Mouse (Mus musculus): ENCODE data around the gene H2al1d.
"Not testable (repeated sequence)": the region's sequence is repeated elsewhere in the genome, so short reads cannot be mapped to it uniquely, and the experiment has no call there.

H2al1d gene

GRCm38 (mm10) chrX:11308524-11308923 is at the start of gene H2al1d:
Gene H2al1d, plus strand, starts transcription at chrX:11308824.
- not testable (repeated sequence) for DNase-seq (ENCODE audit: extremely low spot score)

GRCm38 (mm10) chrX:11264918-11265317 is 43.7 kb upstream of the H2al1d start:
- no peak for DNase-seq (ENCODE audit: extremely low spot score)

GRCm38 (mm10) chrX:11267791-11268190 is 40.8 kb upstream of the H2al1d start:
- no peak for DNase-seq (ENCODE audit: extremely low spot score)

GRCm38 (mm10) chrX:11269074-11269473 is 39.5 kb upstream of the H2al1d start:
- DNase-seq (ENCODE audit: extremely low spot score) = no peak

GRCm38 (mm10) chrX:11273190-11273589 is 35.4 kb upstream of the H2al1d start:
- no peak for DNase-seq (ENCODE audit: extremely low spot score)

GRCm38 (mm10) chrX:11277083-11277482 is 31.5 kb upstream of the H2al1d start:
- DNase-seq (ENCODE audit: extremely low spot score) = no peak

- no peak for DNase-seq (ENCODE audit: extremely low spot score)
Measured at GRCm38 (mm10) chrX:11280741-11281140, 27.9 kb upstream of the H2al1d start.

GRCm38 (mm10) chrX:11288306-11288882 is 20.2 kb upstream of the H2al1d start:
- no peak for DNase-seq (ENCODE audit: extremely low spot score)

- no peak for DNase-seq (ENCODE audit: extremely low spot score)
Measured at GRCm38 (mm10) chrX:11289244-11289643, 19.4 kb upstream of the H2al1d start.

- not testable (repeated sequence) for DNase-seq (ENCODE audit: extremely low spot score)
Measured at GRCm38 (mm10) chrX:11298957-11299356, 9.7 kb upstream of the H2al1d start, which contains the start of gene H2al1a. Gene H2al1a, plus strand, starts transcription at chrX:11299257.

GRCm38 (mm10) chrX:11302132-11302531 is 6.5 kb upstream of the H2al1d start, which contains the start of gene H2al1b:
Gene H2al1b, plus strand, starts transcription at chrX:11302432.
- not testable (repeated sequence) for DNase-seq (ENCODE audit: extremely low spot score)

- not testable (repeated sequence) for DNase-seq (ENCODE audit: extremely low spot score)
Measured at GRCm38 (mm10) chrX:11305355-11305754, 3.3 kb upstream of the H2al1d start, which contains the start of gene H2al1c. Gene H2al1c, plus strand, starts transcription at chrX:11305655.

- not testable (repeated sequence) for DNase-seq (ENCODE audit: extremely low spot score)
Measured at GRCm38 (mm10) chrX:11311634-11312033, 3.0 kb downstream of the H2al1d start, which contains the start of gene H2al1e. Gene H2al1e, plus strand, starts transcription at chrX:11311934.

GRCm38 (mm10) chrX:11314858-11315257 is 6.2 kb downstream of the H2al1d start, which contains the start of gene H2al1f:
Gene H2al1f, plus strand, starts transcription at chrX:11315158.
- not testable (repeated sequence) for DNase-seq (ENCODE audit: extremely low spot score)

- not testable (repeated sequence) for DNase-seq (ENCODE audit: extremely low spot score)
Measured at GRCm38 (mm10) chrX:11317956-11318355, 9.3 kb downstream of the H2al1d start, which contains the start of gene H2al1g. Gene H2al1g, plus strand, starts transcription at chrX:11318256.

- not testable (repeated sequence) for DNase-seq (ENCODE audit: extremely low spot score)
Measured at GRCm38 (mm10) chrX:11321192-11321591, 12.6 kb downstream of the H2al1d start, which contains the start of gene H2al1h. Gene H2al1h, plus strand, starts transcription at chrX:11321492.

- DNase-seq (ENCODE audit: extremely low spot score) = not testable (repeated sequence)
Measured at GRCm38 (mm10) chrX:11324359-11324758, 15.7 kb downstream of the H2al1d start, which contains the start of gene H2al1i. Gene H2al1i, plus strand, starts transcription at chrX:11324659.

- DNase-seq (ENCODE audit: extremely low spot score) = not testable (repeated sequence)
Measured at GRCm38 (mm10) chrX:11327522-11327921, 18.9 kb downstream of the H2al1d start, which contains the start of gene H2al1j. Gene H2al1j, plus strand, starts transcription at chrX:11327822.

- DNase-seq (ENCODE audit: extremely low spot score) = no peak
Measured at GRCm38 (mm10) chrX:11345762-11346161, 37.1 kb downstream of the H2al1d start.

- no peak for DNase-seq (ENCODE audit: extremely low spot score)
Measured at GRCm38 (mm10) chrX:11346756-11347155, 38.1 kb downstream of the H2al1d start.
